Mouse (Mus musculus) intestine, embryonic 14.5 days (tissue): ENCODE results near the gene Fancc. TPM values are rescaled to one million over a fixed set of nuclear protein-coding genes. Genes with fewer than 3 reads are reported as not detected.

ENCODE experiments used
- ATAC-seq: fragments of 200-750 bp; cut with Nextera tagmentation; replicated peaks from 2 replicates; pipeline ENCODE4 v1.8.0; 2017; ENCODE audit warnings: low read depth, moderate number of reproducible peaks, moderate TSS enrichment, moderate library complexity; ENCODE audit not compliant: low FRiP score, low TSS enrichment
- DNase-seq: peaks from one replicate; pipeline ENCODE4 v3.0.0-alpha.2; 2018; ENCODE audit warnings: low spot score
- H3K27ac ChIP-seq: fragments of 300-500 bp; sonication (generic); 2 replicates; pipeline ENCODE4 v1.5.1; 2014; ENCODE audit warnings: low read depth, mild to moderate bottlenecking, control low read depth
- H3K27me3 ChIP-seq: fragments of 300-500 bp; sonication (generic); replicated peaks from 2 replicates; pipeline ENCODE4 v1.6.1; 2014; ENCODE audit warnings: low read length, control low read depth; ENCODE audit not compliant: control insufficient read depth, insufficient read depth
- H3K36me3 ChIP-seq: fragments of 300-500 bp; sonication (generic); 2 replicates; pipeline ENCODE4 v1.6.1; 2014; ENCODE audit warnings: low read length, control low read depth; ENCODE audit not compliant: control insufficient read depth, insufficient read depth
- H3K4me1 ChIP-seq: fragments of 300-500 bp; sonication (generic); replicated peaks from 2 replicates; pipeline ENCODE4 v1.6.1; 2014; ENCODE audit warnings: low read length, control low read depth, mixed read lengths; ENCODE audit not compliant: control insufficient read depth, insufficient read depth
- H3K4me2 ChIP-seq: fragments of 300-500 bp; sonication (generic); 2 replicates; pipeline ENCODE4 v1.6.1; 2014; ENCODE audit warnings: low read length
- H3K4me3 ChIP-seq: fragments of 300-500 bp; sonication (generic); 2 replicates; pipeline ENCODE4 v1.5.1; 2014; ENCODE audit warnings: low read depth, low read length, control low read depth, mixed read lengths
- H3K9ac ChIP-seq: fragments of 300-500 bp; sonication (generic); 2 replicates; pipeline ENCODE4 v1.6.1; 2014; ENCODE audit warnings: mild to moderate bottlenecking, low read length
- H3K9me3 ChIP-seq: fragments of 300-500 bp; sonication (generic); 2 replicates; pipeline ENCODE4 v1.6.1; 2016; ENCODE audit warnings: low read length, control low read depth; ENCODE audit not compliant: control insufficient read depth
- WGBS: fragments of 180-500 bp; shearing (Covaris S2); extraction: QIAGEN DNeasy Blood & Tissue Kit; methylation state at CpG from one replicate; pipeline ENCODE4 v1.1.7; 2014; 5-methylcytosine and 5-hydroxymethylcytosine counted together
- polyA plus RNA-seq: library from polyadenylated mRNA; unstranded; fragments of >200 nt; fragmentation: Nextera tagmentation; extraction: Ambion mirVana; gene quantifications from 2 replicates; pipeline ENCODE4 v1.2.1, GENCODE M21; 2014

Fancc gene
- polyA plus RNA-seq, 1 experiment from 2014 or later: 18.3 TPM

DNA sequence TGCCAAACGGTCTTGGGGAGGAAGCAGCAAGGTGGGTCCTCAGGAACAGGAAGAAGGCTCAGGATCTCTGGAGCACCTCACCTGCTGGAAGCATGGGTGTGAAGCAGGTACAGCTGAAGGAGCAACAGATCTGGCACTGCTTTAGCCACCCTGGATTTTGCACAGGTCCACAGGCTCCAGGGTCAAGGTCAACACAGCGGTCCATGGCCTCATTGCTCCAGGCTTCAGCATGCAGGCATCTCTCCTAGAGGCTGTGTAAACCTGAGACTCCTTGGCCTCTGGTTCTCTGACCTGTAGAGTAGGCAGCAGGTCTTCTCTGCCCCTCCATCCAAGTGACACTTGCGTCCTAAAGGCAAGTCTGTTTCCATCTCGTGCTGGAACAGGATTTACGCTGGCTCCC, 198.1 kb downstream of the Fancc start:
- 91% methylated on average over 5 of the region's 5 CpGs for WGBS
- ATAC-seq: no peak
- Histone ChIP-seq H3K9ac (no peak overlapping the region), H3K27ac (no peak overlapping the region), H3K36me3 (peaks cover 93% of the 10 kb centered on the region), H3K9me3 (no peaks in the 10 kb centered on the region), H3K4me3 (no peak overlapping the region), H3K4me2 (no peak overlapping the region), H3K4me1 (peaks cover 14% of the 10 kb centered on the region), H3K27me3 (no peaks in the 10 kb centered on the region)
- no peak for DNase-seq

DNA sequence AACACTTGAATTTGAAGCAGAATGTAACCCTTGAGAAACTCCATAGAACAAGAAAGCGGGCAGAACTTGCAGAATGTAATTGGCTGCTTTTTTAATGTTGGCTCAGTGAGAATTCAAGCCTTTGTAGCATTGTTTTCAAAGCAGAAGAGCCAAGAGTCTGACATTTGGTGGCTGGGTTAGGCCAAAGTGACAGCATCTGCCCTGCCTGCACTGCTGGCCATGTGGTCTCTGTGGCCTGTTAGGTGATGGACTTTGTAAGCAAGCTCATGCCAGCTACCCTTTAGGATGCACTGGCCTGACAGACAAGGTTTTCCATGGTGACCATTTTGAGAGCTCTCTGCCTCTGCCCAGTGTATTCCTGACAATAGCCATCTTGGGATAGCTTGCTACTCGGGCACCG, 199.1 kb downstream of the Fancc start:
- Histone ChIP-seq H3K4me3 (no peak overlapping the region), H3K36me3 (peaks cover 86% of the 10 kb centered on the region), H3K9ac (no peak overlapping the region), H3K27ac (no peak overlapping the region), H3K27me3 (no peaks in the 10 kb centered on the region), H3K4me2 (no peak overlapping the region), H3K4me1 (peaks cover 22% of the 10 kb centered on the region), H3K9me3 (no peaks in the 10 kb centered on the region)
- ATAC-seq (no peak), DNase-seq (no peak)
- 90% methylated on average over 3 of the region's 3 CpGs for WGBS

GRCm38 (mm10) chr13:63297003-63297402, 200.1 kb downstream of the Fancc start:
- no peak for DNase-seq
- H3K9me3 ChIP-seq: no peaks in the 10 kb centered on the region
- WGBS: 97% methylated on average over 2 of the region's 2 CpGs
- H3K4me3 ChIP-seq: no peak overlapping the region
- H3K4me1 ChIP-seq: peaks cover 23% of the 10 kb centered on the region
- no peak overlapping the region for H3K9ac ChIP-seq
- no peaks in the 10 kb centered on the region for H3K27me3 ChIP-seq
- no peak for ATAC-seq
- no peak overlapping the region for H3K4me2 ChIP-seq
- H3K27ac ChIP-seq: no peak overlapping the region
- H3K36me3 ChIP-seq: peaks cover 81% of the 10 kb centered on the region

DNA sequence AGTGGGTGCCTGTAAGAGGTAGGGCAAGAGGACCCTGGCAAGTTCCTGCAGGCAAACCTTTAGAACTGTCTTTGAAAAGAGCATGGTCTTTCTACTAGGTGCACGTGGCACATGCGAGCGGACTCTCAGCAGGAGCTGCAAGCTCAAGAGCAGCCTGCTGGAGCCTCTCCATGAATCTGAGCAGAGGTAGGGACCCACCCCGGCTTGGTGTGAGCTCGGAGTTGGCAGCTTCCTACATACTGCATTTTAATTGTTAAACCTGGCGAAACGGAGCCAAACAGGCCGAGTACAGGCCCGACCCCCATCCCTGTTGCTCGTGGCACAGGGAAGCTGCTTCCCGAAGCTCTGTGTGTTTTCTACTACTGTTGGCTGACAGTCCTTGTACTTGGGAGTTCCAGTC, 200.8 kb downstream of the Fancc start:
- H3K36me3 ChIP-seq: peaks cover 81% of the 10 kb centered on the region

DNA sequence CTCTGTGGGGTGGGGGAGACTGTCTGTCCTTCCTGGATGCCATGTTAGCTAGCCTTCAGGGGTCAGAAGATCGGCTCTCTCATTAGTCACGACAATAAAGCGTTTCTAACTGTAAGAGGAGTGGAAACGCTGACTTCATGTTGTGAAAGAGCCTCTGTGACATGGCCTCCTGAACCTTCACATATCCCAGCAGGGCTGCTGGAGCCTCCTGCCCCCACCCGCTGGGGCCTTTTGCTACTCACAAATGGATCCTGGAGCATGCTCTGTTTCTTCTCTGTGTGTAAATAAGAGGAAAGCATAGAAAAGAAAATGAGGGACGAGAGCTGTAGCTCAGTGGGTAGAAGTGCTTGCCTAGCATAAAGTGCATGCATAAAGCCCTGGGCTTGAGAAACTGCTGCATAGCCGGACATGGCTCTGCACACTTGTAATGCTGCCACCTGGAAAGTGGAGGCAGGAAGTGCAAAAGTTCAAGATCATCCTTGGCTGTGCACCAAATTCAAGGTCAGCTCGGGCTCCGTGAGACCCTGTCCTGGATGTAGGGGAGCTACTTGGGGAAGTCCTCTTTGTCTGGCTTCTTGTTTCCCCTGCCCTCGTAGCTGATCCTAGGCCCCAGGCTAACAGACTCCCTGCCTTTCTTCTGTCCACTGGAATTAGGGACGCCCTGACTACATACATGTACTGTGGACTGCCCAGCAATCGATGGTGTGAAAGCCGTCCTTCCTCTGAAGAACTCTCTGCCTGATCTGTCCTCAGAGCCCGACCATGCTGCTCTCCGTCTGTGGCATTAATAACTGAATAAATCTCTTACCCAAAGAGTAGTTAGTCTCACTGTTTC, 202.5 kb downstream of the Fancc start:
- Histone ChIP-seq H3K9ac (no peak overlapping the region), H3K27me3 (no peaks in the 10 kb centered on the region), H3K9me3 (no peaks in the 10 kb centered on the region), H3K4me3 (no peak overlapping the region), H3K4me1 (peaks cover 24% of the 10 kb centered on the region), H3K4me2 (peak overlapping the region; percentile 11; the same call in 1 of the 2 replicates), H3K36me3 (peaks cover 81% of the 10 kb centered on the region), H3K27ac (peak overlapping the region; percentile 77)
- 36% methylated on average over 15 of the region's 15 CpGs for WGBS
- no peak for DNase-seq
- ATAC-seq: 0 out of 2 replicates have a peak, but pooled peaks have one; percentile 25

More for the DNA sequence above, 200.8 kb downstream of the Fancc start:
- H3K4me1 ChIP-seq: peaks cover 24% of the 10 kb centered on the region
- 88% methylated on average over 11 of the region's 11 CpGs for WGBS
- no peaks in the 10 kb centered on the region for H3K9me3 ChIP-seq
- H3K27ac ChIP-seq: no peak overlapping the region
- no peak overlapping the region for H3K9ac ChIP-seq
- no peak overlapping the region for H3K4me3 ChIP-seq
- ATAC-seq (no peak), DNase-seq (no peak)
- H3K27me3 ChIP-seq: no peaks in the 10 kb centered on the region
- no peak overlapping the region for H3K4me2 ChIP-seq

DNA sequence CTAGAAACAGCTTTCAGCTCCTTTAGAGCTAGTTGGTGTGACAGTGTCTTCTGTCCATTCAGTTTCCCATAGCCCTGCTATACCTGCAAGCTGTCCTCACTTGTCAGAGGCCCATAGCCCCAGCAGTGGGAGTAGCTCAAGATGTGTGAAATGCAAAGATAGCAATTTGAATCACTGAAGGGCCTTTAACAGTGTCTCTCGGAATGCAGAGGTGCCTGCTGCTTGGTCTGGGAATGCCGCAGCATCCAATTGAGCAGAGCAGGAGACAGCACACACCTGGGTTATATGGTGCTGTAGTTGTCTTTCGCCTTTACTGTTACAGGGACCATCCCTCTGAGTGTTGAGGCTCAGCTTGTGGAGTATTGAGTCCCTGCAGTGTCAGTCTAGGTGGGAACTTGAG, 203.4 kb downstream of the Fancc start:
- Histone ChIP-seq H3K27me3 (no peaks in the 10 kb centered on the region), H3K27ac (peak overlapping the region; percentile 77), H3K9me3 (no peaks in the 10 kb centered on the region), H3K4me2 (no peak overlapping the region), H3K4me1 (peaks cover 33% of the 10 kb centered on the region), H3K4me3 (no peak overlapping the region), H3K9ac (no peak overlapping the region), H3K36me3 (peaks cover 77% of the 10 kb centered on the region)
- ATAC-seq (no peak), DNase-seq (no peak)
- 62% methylated on average over 3 of the region's 3 CpGs for WGBS

DNA sequence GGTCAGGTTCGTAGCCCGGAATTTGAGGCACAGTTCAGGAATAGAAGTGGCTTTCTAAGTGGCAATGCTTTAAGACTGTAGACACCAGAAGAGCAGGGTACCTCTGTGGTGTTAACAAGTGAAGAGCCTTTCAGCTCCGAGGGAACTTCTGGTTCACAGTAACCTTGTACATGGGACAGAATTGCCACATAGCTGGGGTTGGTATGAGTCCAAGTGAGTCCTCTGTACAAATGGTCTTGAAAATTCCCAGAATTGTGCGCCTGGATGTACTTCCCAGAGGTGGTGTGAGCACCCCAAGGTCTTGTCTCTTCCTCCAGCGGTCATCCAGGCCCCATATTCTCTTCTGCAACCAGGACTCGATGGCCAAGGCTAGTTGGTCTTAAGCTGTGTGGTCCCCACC, 206.1 kb downstream of the Fancc start:
- Histone ChIP-seq H3K4me3 (no peak overlapping the region), H3K4me1 (peaks cover 33% of the 10 kb centered on the region), H3K27me3 (no peaks in the 10 kb centered on the region), H3K27ac (no peak overlapping the region), H3K36me3 (peaks cover 77% of the 10 kb centered on the region), H3K9ac (no peak overlapping the region), H3K9me3 (no peaks in the 10 kb centered on the region), H3K4me2 (no peak overlapping the region)
- no peak for ATAC-seq
- 94% methylated on average over 6 of the region's 6 CpGs for WGBS
- DNase-seq: no peak

DNA sequence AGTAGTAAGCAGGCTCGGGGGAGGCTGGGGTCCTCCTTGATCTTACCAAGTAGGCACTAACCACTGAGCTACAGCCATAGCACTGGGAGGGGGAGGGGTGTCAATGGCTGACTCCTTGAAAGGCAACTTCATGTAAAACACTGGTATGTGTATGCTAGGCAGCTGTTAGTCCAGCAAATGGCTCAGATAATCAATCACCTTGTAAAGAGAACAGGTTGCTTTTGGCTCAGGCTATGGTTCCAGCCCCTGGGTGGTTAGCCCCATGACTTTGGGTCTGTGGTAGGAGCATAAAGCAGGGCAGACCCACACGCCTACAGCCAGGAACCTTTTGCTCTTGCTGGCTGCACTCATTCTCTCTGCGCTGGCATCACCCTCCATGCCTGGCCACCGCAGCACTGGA, 207.0 kb downstream of the Fancc start:
- no peak overlapping the region for H3K4me3 ChIP-seq
- H3K27me3 ChIP-seq: no peaks in the 10 kb centered on the region
- H3K27ac ChIP-seq: no peak overlapping the region
- no peak overlapping the region for H3K4me2 ChIP-seq
- H3K36me3 ChIP-seq: peaks cover 76% of the 10 kb centered on the region
- ATAC-seq: no peak
- H3K9me3 ChIP-seq: no peaks in the 10 kb centered on the region
- H3K4me1 ChIP-seq: peaks cover 31% of the 10 kb centered on the region
- no peak for DNase-seq
- H3K9ac ChIP-seq: no peak overlapping the region
- 93% methylated on average over 4 of the region's 4 CpGs for WGBS

- no peak overlapping the region for H3K4me2 ChIP-seq
Measured at GRCm38 (mm10) chr13:63289687-63290086, 207.4 kb downstream of the Fancc start.

More at GRCm38 (mm10) chr13:63289687-63290086, 207.4 kb downstream of the Fancc start:
- Histone ChIP-seq H3K4me1 (peaks cover 27% of the 10 kb centered on the region), H3K36me3 (peaks cover 77% of the 10 kb centered on the region), H3K27me3 (no peaks in the 10 kb centered on the region), H3K4me3 (no peak overlapping the region), H3K9me3 (no peaks in the 10 kb centered on the region), H3K9ac (no peak overlapping the region), H3K27ac (no peak overlapping the region)
- ATAC-seq (no peak), DNase-seq (no peak)
- 52% methylated on average over 5 of the region's 5 CpGs for WGBS
